Mouse (Mus musculus) CH12.LX (cell line): ENCODE results near the gene Kctd15.

ENCODE experiments used
- BHLHE40 ChIP-seq: IDR thresholded peaks from 2 replicates; pipeline ENCODE4 v1.6.1; 2011; ENCODE audit warnings: mild to moderate bottlenecking, low read depth, low read length, improper control_type of control experiment
- CHD2 ChIP-seq: IDR thresholded peaks from 2 replicates; pipeline ENCODE4 v1.6.1; 2011; ENCODE audit warnings: low read length, improper control_type of control experiment
- CTCF ChIP-seq, 2 experiments: IDR thresholded peaks in 1 of 2; conservative IDR thresholded peaks in 1 of 2; 2 replicates each; pipeline ENCODE4 v1.5.1; 2011 to 2012; ENCODE audit warnings: low read depth in 2 of 2, low read length in 2 of 2, improper control_type of control experiment in 1 of 2, inconsistent platforms in 1 of 2, mild to moderate bottlenecking in 1 of 2, moderate library complexity in 1 of 2
- EP300 ChIP-seq: IDR thresholded peaks from 2 replicates; pipeline ENCODE4 v1.6.1; 2011; ENCODE audit warnings: low read length, improper control_type of control experiment
- HCFC1 ChIP-seq: IDR thresholded peaks from 2 replicates; pipeline ENCODE4 v1.6.1; 2012; ENCODE audit warnings: low read depth, mild to moderate bottlenecking, inconsistent platforms, low read length, improper control_type of control experiment
- JUN ChIP-seq: IDR thresholded peaks from 2 replicates; pipeline ENCODE4 v1.6.1; 2011; ENCODE audit warnings: low read depth, mild to moderate bottlenecking, low read length, improper control_type of control experiment, moderate library complexity; ENCODE audit not compliant: insufficient read depth
- MAFK ChIP-seq: IDR thresholded peaks from 2 replicates; pipeline ENCODE4 v1.6.1; 2011; ENCODE audit warnings: low read length, improper control_type of control experiment; ENCODE audit not compliant: insufficient replicate concordance
- MAZ ChIP-seq: IDR thresholded peaks from 2 replicates; pipeline ENCODE4 v1.6.1; 2012; ENCODE audit warnings: low read depth, mild to moderate bottlenecking, inconsistent platforms, low read length, improper control_type of control experiment, moderate library complexity
- PAX5 ChIP-seq: IDR thresholded peaks from 2 replicates; pipeline ENCODE4 v1.6.1; 2012; ENCODE audit warnings: low read length, inconsistent platforms, mixed read lengths
- POLR2A ChIP-seq: IDR thresholded peaks from 2 replicates; pipeline ENCODE4 v1.6.1; 2011; ENCODE audit warnings: low read depth, mild to moderate bottlenecking, improper control_type of control experiment, low read length
- SMC3 ChIP-seq: IDR thresholded peaks from 2 replicates; pipeline ENCODE4 v1.6.1; 2011; ENCODE audit warnings: low read depth, low read length, improper control_type of control experiment
- UBTF ChIP-seq: IDR thresholded peaks from 2 replicates; pipeline ENCODE4 v1.6.1; 2012; ENCODE audit warnings: low read depth, mild to moderate bottlenecking, inconsistent platforms, low read length, improper control_type of control experiment, moderate library complexity

GRCm38 (mm10) chr7:34698221-34698620 is 41.7 kb upstream of the Kctd15 start:
- TF ChIP-seq MAFK (no peak), EP300 (no peak), BHLHE40 (no peak), CTCF (conservative IDR thresholded peaks at IDR 0.05 in 1 of 2, IDR thresholded peaks at IDR 0.05 in 1 of 2; ENCODE audit: low read depth in 2 of 2, low read length in 2 of 2) (no peak), POLR2A (no peak), UBTF (no peak), SMC3 (no peak), PAX5 (no peak), HCFC1 (no peak), MAZ (no peak), JUN (no peak), CHD2 (no peak)
